Mouse (Mus musculus): ENCODE measurements around the gene Fyb.

Fyb gene

GRCm38 (mm10) chr15:6661951-6662350 lies 139.3 kb downstream of the Fyb start:
- DNase-seq (ENCODE audit: low spot score): no peak

- no peak for DNase-seq (ENCODE audit: low spot score)
Measured at GRCm38 (mm10) chr15:6663991-6664390, 141.3 kb downstream of the Fyb start.

- no peak for DNase-seq (ENCODE audit: low spot score)
Measured at GRCm38 (mm10) chr15:6666072-6666471, 143.4 kb downstream of the Fyb start.

- no peak for DNase-seq (ENCODE audit: low spot score)
Measured at GRCm38 (mm10) chr15:6668793-6669437, 146.3 kb downstream of the Fyb start.

GRCm38 (mm10) chr15:6678479-6678878 lies 155.8 kb downstream of the Fyb start:
- no peak for DNase-seq (ENCODE audit: low spot score)

GRCm38 (mm10) chr15:6702164-6702563 lies 179.5 kb downstream of the Fyb start:
- DNase-seq (ENCODE audit: low spot score): no peak

GRCm38 (mm10) chr15:6705351-6705901 lies 182.8 kb downstream of the Fyb start:
- DNase-seq (ENCODE audit: low spot score): no peak

DNA sequence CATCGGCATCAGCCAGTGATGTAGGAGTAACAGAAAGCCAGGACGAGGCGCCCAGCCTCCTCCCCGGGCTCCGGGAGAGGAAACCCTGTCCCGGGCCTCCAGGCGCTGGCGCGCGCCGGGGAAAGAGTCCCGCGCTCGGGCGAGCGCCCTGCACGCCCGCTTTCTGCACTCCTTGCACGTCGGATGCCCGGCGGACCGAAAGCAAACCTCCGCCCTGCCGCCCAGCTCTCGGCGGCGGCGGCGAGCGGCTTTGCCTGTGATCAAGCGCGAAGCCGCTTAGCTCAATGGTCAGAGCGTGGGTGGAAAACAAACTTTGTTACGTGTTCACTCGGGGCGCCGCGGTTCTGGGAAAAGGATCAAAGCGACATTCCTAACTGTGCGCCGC lies 184.9 kb downstream of the Fyb start:
- DNase-seq (ENCODE audit: low spot score): peak; percentile 31

DNA sequence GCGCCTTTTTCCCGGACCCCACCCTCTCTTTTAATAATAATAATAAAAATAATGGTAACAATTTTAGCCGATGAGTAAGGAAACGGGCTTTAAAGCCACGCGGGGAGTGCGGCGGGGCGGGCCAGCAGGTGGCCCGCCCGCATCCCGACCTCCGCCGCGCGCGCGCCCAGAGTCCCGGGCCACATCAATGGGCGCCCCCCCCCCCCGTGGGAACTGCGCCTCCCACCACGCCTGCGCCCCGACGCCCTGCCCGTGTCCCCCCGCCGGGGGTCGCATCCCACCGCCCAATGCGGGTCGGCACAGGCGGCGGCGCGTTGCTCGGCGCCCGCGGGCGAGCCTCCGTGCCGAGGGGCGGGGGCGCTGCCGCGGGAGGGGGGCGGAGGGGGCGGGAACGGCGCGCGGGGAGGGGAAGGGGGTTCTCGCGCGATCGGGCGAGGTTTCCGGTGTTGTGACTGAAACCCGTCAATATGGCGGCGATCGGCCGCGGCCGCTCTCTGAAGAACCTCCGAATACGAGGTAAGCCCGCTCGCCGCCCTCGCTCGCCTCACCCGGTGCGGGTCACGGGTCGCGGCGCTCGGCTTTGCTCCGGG lies 185.4 kb downstream of the Fyb start, which contains the start of gene Rictor:
Gene Rictor (plus strand): TSS at position 444 of the 590 bp plus-strand sequence.
- peak; percentile 50 for DNase-seq (ENCODE audit: low spot score)

- peak; percentile 4 for DNase-seq (ENCODE audit: low spot score)
Measured at GRCm38 (mm10) chr15:6708526-6709441, 186.1 kb downstream of the Fyb start.

GRCm38 (mm10) chr15:6709618-6710017 lies 187.0 kb downstream of the Fyb start:
- no peak for DNase-seq (ENCODE audit: low spot score)

GRCm38 (mm10) chr15:6710341-6710740 lies 187.7 kb downstream of the Fyb start:
- no peak for DNase-seq (ENCODE audit: low spot score)

DNA sequence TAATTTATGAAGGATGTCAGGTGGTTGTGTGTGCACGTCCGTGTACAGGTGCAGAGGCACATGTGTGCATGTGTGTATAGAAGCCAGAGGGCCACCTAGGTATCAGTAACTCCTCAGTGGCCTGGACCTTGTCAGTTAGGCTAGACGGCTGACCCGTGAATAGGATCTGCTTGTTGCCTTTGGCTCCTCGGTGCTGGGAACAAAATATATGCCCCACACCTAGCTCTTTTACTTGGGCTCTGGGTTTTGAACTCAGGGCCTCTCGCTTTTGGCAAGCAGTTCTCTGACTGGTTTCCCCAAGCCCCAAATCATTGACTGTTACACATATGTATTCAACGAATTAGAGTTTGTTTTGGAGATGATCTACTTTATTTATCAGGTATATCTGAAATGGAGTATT lies 188.6 kb downstream of the Fyb start:
- no peak for DNase-seq (ENCODE audit: low spot score)

Data from ovary, adult 18-20 months (tissue).